Mouse (Mus musculus): ENCODE measurements around the gene Hnf1a. TPM values are rescaled to one million over a fixed set of nuclear protein-coding genes. Genes with fewer than 3 reads are reported as not detected.

Gene Hnf1a
- polyA plus RNA-seq (2021; fragmentation: Nextera tagmentation), result not detected in 2 replicates
- long read RNA-seq, experiment 1, result 0 reads
- long read RNA-seq, experiment 2, partial matches to known transcripts, result 0 of 1 reads
- long read RNA-seq, experiment 2, other reads (novel, unspliced or antisense), result 1 of 1 reads

GRCm38 (mm10) chr5:114970824-114971227 is at the start of gene Hnf1a:
Gene Hnf1a, minus strand, starts transcription at chr5:114971094.

GRCm38 (mm10) chr5:115010577-115011216 is 39.8 kb upstream of the Hnf1a start, which contains the start of gene Sppl3:
Gene Sppl3, plus strand, starts transcription at chr5:115011137.

GRCm38 (mm10) chr5:114942074-114942765 is 28.7 kb downstream of the Hnf1a start, which contains the start of gene 2210016L21Rik:
Gene 2210016L21Rik, plus strand, starts transcription at chr5:114942158.

GRCm38 (mm10) chr5:114922998-114923473 is 47.9 kb downstream of the Hnf1a start, which contains the start of gene Oasl1:
Gene Oasl1, plus strand, starts transcription at chr5:114923240.

Other genes with a start within 250 kb of the Hnf1a start
- gene Ankrd13a, start 196.4 kb downstream of the Hnf1a start, polyA plus RNA-seq (2021; fragmentation: Nextera tagmentation), result 4.5 and 7.9 TPM in 2 replicates
- gene Git2, start 195.6 kb downstream of the Hnf1a start, polyA plus RNA-seq (2021; fragmentation: Nextera tagmentation), result 15.5 and 20.1 TPM in 2 replicates
- 253 and 313 TPM in 2 replicates for gene 1500011B03Rik, start 147.6 kb downstream of the Hnf1a start, polyA plus RNA-seq (2021; fragmentation: Nextera tagmentation)
- not detected in 2 replicates for gene 4930519G04Rik, start 117.4 kb downstream of the Hnf1a start, polyA plus RNA-seq (2021; fragmentation: Nextera tagmentation)
- 0.12 and 0.18 TPM in 2 replicates for gene Gm9936, start 112.4 kb downstream of the Hnf1a start, polyA plus RNA-seq (2021; fragmentation: Nextera tagmentation)
- 4.5 and 5.4 TPM in 2 replicates for gene Oasl2, start 74.2 kb downstream of the Hnf1a start, polyA plus RNA-seq (2021; fragmentation: Nextera tagmentation)
- 0.15 and 0.44 TPM in 2 replicates for gene Oasl1, start 47.9 kb downstream of the Hnf1a start, polyA plus RNA-seq (2021; fragmentation: Nextera tagmentation)
- 207 and 285 TPM in 2 replicates for gene 2210016L21Rik, start 28.9 kb downstream of the Hnf1a start, polyA plus RNA-seq (2021; fragmentation: Nextera tagmentation)
- 9.0 and 24.2 TPM in 2 replicates for gene Sppl3, start 40.0 kb upstream of the Hnf1a start, polyA plus RNA-seq (2021; fragmentation: Nextera tagmentation)
- gene Gm10401, start 127.2 kb upstream of the Hnf1a start, polyA plus RNA-seq (2021; fragmentation: Nextera tagmentation), result 8.4 and 17.3 TPM in 2 replicates
- 3.7 and 6.1 TPM in 2 replicates for gene Acads, start 148.3 kb upstream of the Hnf1a start, polyA plus RNA-seq (2021; fragmentation: Nextera tagmentation)
- gene Unc119b, start 163.9 kb upstream of the Hnf1a start, polyA plus RNA-seq (2021; fragmentation: Nextera tagmentation), result 12.8 and 14.9 TPM in 2 replicates
- 16.4 and 23.1 TPM in 2 replicates for gene Mlec, start 187.1 kb upstream of the Hnf1a start, polyA plus RNA-seq (2021; fragmentation: Nextera tagmentation)
- gene Cabp1, start 223.3 kb upstream of the Hnf1a start, polyA plus RNA-seq (2021; fragmentation: Nextera tagmentation), result 22.4 and 33.5 TPM in 2 replicates

Measured in left cerebral cortex, adult 6 months (tissue).